Mouse (Mus musculus) thymus, adult 2 months (tissue): ENCODE measurements at regions not wholly inside any gene's neighbourhood (a gene's known extent, or its start where the extent isn't known, plus 50 kb on each side); places are given as distances from the start of the nearest gene placed in this dataset.
"Not testable (repeated sequence)": the region's sequence is repeated elsewhere in the genome, so short reads cannot be mapped to it uniquely, and the experiment has no call there.

Experiments
- DNase-seq: peaks from one replicate; pipeline ENCODE4 v3.0.0; 2021
- H3K27ac ChIP-seq: fragments of 200-500 bp; 2 replicates; pipeline ENCODE4 v1.5.1; 2012; ENCODE audit warnings: low read length, control low read depth; ENCODE audit not compliant: control insufficient read depth, insufficient read depth
- H3K27me3 ChIP-seq: fragments of 200-500 bp; 2 replicates; pipeline ENCODE4 v1.6.1; 2012; ENCODE audit warnings: mild to moderate bottlenecking, low read length, moderate library complexity, mixed read lengths; ENCODE audit not compliant: control insufficient read depth, insufficient read depth
- H3K36me3 ChIP-seq: fragments of 200-500 bp; 2 replicates; pipeline ENCODE4 v1.6.1; 2012; ENCODE audit warnings: mild to moderate bottlenecking, low read length, moderate library complexity; ENCODE audit not compliant: control insufficient read depth, insufficient read depth
- H3K4me1 ChIP-seq: fragments of 200-500 bp; replicated peaks from 2 replicates; pipeline ENCODE4 v1.6.1; 2012; ENCODE audit warnings: low read length; ENCODE audit not compliant: control insufficient read depth, insufficient read depth
- H3K4me3 ChIP-seq: fragments of 200-500 bp; 2 replicates; pipeline ENCODE4 v1.5.1; 2012; ENCODE audit warnings: mild to moderate bottlenecking, low read length, control low read depth, moderate library complexity; ENCODE audit not compliant: control insufficient read depth, insufficient read depth
- CTCF ChIP-seq: fragments of 200-500 bp; IDR thresholded peaks from 2 replicates; pipeline ENCODE4 v1.5.1; 2012; ENCODE audit warnings: mild to moderate bottlenecking, control low read depth, low read length, moderate library complexity, borderline replicate concordance; ENCODE audit not compliant: control insufficient read depth, poor library complexity, insufficient read depth; ENCODE audit errors: extremely low read depth
- POLR2A ChIP-seq: fragments of 200-500 bp; IDR thresholded peaks from 2 replicates; pipeline ENCODE4 v1.6.1; 2012; ENCODE audit warnings: mild to moderate bottlenecking, low read length, control low read depth, moderate library complexity; ENCODE audit not compliant: control insufficient read depth, poor library complexity, insufficient read depth; ENCODE audit errors: extremely low read depth
- WGBS: fragments of 180-500 bp; shearing (Covaris S2); methylation state at CpG from one replicate; pipeline ENCODE4 v1.1.7; 2018; 5-methylcytosine and 5-hydroxymethylcytosine counted together

DNA sequence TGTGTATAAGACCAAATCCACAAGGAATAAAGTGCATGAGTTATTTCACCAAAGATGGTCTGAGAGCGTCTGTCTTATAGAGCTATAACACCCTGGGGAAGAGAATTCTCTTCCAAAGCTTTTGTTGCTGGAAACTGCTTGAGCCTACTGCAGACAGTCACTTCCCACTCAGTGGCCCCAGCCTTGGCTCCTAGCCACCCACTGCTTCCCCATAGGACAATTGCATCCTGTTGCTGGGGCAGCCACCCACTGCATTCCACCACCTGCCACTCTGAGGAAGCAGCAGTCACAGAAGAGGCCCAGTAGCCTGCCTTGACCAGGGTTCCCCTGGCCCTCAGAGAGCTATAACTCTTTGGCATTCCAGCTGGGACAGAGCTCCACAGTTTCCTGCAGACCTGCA lies 409.3 kb downstream of the Tox3 start:
- no peak overlapping the region for H3K4me3 ChIP-seq
- DNase-seq, result no peak
- no peaks in the 10 kb centered on the region for H3K36me3 ChIP-seq
- TF ChIP-seq CTCF, result no peak
- TF ChIP-seq POLR2A, result no peak
- H3K4me1 ChIP-seq, result no peaks in the 10 kb centered on the region
- no peaks in the 10 kb centered on the region for H3K27me3 ChIP-seq
- 93% methylated on average over 1 of the region's 1 CpGs for WGBS
- no peak overlapping the region for H3K27ac ChIP-seq

DNA sequence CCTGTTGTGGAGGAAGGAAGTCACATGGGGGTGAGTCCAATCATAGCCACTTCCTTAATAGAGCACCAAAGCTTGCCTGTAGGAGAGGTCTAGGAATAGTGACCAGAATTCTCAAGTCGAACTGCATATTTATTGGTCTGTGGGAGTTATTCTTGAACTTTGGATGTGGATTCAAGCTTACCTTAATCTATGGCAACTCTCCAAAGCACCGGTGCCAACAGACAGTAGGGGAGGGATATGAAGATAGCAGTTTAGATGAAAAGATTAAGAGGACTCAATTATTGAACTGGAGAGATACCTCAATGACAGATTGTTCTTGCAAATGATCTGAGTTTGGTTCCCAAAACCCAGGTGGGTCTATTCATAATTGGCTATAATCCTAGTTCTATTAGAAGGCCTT lies 413.6 kb downstream of the Tox3 start:
- no peaks in the 10 kb centered on the region for H3K36me3 ChIP-seq
- no peak overlapping the region for H3K4me3 ChIP-seq
- DNase-seq, result no peak
- no peak for TF ChIP-seq POLR2A
- TF ChIP-seq CTCF, result no peak
- WGBS, result 94% methylated on average over 2 of the region's 2 CpGs
- no peaks in the 10 kb centered on the region for H3K27me3 ChIP-seq
- H3K4me1 ChIP-seq, result no peaks in the 10 kb centered on the region
- H3K27ac ChIP-seq, result no peak overlapping the region

DNA sequence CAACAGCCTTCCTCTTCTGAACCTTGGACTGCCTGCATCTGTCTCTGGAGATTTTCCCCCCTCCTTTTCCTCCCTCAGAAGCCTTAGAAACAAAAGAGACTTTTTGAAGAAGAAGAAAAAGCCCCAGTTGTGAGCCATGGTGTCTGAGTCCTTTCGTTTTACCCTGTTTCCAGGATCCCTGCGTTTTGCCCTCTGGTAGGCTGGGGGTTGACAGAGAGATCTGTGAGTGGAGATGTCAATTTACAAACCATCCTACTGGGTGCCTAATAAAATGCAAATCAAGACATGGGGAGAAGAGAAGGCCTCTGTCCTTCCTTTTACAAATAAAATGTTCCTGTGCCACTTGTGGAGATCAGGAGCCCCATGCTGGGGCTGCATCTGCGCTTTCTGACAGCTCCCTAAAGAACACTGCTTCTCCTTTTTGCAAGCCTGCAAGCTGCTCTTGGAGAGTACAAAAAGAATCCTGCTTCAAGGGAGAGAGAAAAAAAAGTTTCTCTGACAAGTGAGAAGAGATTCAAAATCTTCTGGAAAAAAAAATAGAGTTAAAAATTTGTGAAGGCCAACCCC lies 421.4 kb downstream of the Tox3 start:
- WGBS, result 40% methylated on average over 3 of the region's 3 CpGs
- no peak overlapping the region for H3K4me3 ChIP-seq

DNA sequence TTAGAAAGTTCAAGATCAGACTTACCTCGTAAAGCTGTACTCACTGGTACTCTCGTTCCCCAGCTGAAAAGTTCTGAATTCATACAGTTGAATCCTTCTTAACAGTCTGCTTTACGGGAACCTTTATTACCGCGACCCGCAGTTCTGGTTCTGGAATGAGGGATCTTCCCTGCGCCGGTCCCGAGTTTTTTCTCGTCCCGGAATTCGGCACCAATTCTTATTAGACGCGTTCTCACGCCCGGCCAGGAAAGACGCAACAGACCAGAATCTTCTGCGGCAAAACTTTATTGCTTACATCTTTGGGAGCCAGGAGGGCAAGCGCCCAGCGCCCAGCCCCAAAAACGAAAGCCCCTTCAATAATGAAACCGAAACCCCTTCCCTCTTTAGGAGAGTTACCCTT lies 423.4 kb downstream of the Tox3 start:
- DNase-seq, result peak; percentile 4
- H3K27me3 ChIP-seq, H3K4me1 ChIP-seq, H3K36me3 ChIP-seq, H3K4me3 ChIP-seq, H3K27ac ChIP-seq: not testable (repeated sequence)
- WGBS, result no CpG with 5 or more reads among the region's 22 CpGs

More for the DNA sequence above, 421.4 kb downstream of the Tox3 start:
- Histone ChIP-seq H3K27me3 (no peaks in the 10 kb centered on the region), H3K36me3 (no peaks in the 10 kb centered on the region), H3K4me1 (no peaks in the 10 kb centered on the region), H3K27ac (no peak overlapping the region)
- TF ChIP-seq CTCF, result no peak
- TF ChIP-seq POLR2A, result no peak
- no peak for DNase-seq

DNA sequence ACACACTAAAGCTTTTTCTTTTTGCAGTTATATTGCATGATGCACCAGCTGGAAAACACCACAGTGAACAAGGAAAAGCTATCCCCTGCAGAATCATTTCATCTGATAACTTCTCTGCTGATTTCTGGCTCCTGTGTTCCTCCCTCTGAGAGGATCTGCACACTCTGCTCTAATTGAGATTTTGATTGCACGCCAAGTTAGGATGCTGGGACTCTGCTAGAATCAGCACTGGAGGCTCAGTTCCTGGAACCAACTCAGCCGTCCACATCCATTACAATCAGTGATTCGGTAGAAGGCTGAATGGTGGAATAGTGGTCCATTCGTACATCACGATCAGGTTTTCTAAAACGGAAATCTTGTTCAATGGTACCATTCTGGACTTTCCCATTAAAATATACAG lies 434.1 kb downstream of the Tox3 start:
- Histone ChIP-seq H3K27ac (no peak overlapping the region), H3K4me3 (no peak overlapping the region), H3K36me3 (no peaks in the 10 kb centered on the region), H3K27me3 (no peaks in the 10 kb centered on the region), H3K4me1 (no peaks in the 10 kb centered on the region)
- 93% methylated on average over 6 of the region's 6 CpGs for WGBS
- TF ChIP-seq POLR2A (no peak), CTCF (no peak)
- DNase-seq, result no peak

DNA sequence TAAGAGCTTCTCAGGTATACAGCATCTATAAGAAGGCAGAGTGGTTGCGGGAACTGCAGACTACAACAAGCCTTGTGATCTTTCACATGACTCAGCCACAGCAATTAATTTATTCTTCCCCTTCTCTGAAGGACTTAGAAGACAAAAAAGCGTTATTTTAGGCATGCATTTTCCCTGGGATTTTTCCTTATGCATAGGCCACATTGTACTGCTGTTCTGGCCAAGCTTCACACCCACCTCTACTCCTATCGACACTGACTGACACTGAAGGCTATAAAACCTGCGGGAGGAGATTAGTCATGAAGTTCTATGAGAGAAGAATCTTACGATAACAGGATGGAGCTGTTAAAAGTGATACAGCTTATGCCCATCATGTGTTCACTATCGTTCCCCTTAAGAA lies 441.9 kb downstream of the Tox3 start:
- no peak for DNase-seq
- TF ChIP-seq CTCF, result no peak
- no peak for TF ChIP-seq POLR2A
- WGBS, result 86% methylated on average over 6 of the region's 6 CpGs

DNA sequence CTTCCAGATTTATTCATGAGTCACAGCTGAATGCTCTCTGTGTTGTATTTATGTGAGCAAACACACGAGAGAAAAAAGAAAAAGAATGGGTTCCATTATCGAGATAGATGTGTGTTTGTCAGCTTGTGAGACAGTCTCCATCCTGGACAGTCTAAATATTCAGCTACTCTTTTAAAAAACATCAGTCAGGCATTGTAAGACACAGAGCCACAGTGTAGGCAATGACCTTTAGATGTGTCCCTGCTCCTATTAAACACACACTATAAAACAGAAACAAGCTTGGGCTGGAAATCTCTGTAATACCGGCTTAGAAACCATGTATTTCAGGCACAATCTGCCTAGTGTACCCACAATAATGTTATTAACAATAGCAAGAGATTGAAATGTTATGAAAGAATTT lies 442.6 kb downstream of the Tox3 start:
- H3K4me3 ChIP-seq, result no peak overlapping the region
- TF ChIP-seq POLR2A (no peak), CTCF (no peak)
- 83% methylated on average over 3 of the region's 3 CpGs for WGBS
- no peaks in the 10 kb centered on the region for H3K4me1 ChIP-seq
- H3K27me3 ChIP-seq, result no peaks in the 10 kb centered on the region; the same call in 1 of the 2 replicates
- no peak overlapping the region for H3K27ac ChIP-seq
- no peaks in the 10 kb centered on the region for H3K36me3 ChIP-seq
- no peak for DNase-seq

More for the DNA sequence above, 441.9 kb downstream of the Tox3 start:
- H3K4me3 ChIP-seq, result no peak overlapping the region
- H3K36me3 ChIP-seq, result no peaks in the 10 kb centered on the region
- H3K27ac ChIP-seq, result no peak overlapping the region
- H3K27me3 ChIP-seq, result no peaks in the 10 kb centered on the region; the same call in 1 of the 2 replicates
- no peaks in the 10 kb centered on the region for H3K4me1 ChIP-seq
